Mouse (Mus musculus) layer of hippocampus, postnatal 36 days (tissue): ENCODE results near the gene Srr. TPM values are rescaled to one million over a fixed set of nuclear protein-coding genes. Genes with fewer than 3 reads are reported as not detected.

Experiments used
- DNase-seq, 2 experiments: peaks; one replicate each; pipeline ENCODE4 v3.0.0; 2022
- total RNA-seq, 2 experiments: library from RNA; stranded (reverse); gene quantifications; 2 replicates each; pipeline ENCODE4 v1.2.3; 2021

The Srr gene
- total RNA-seq, 2 experiments from 2014 or later: 95.7 to 99.8 TPM

GRCm38 (mm10) chr11:74902416-74902815 is 23.3 kb downstream of the Srr start:
- no peak for DNase-seq

- DNase-seq: no peak
Measured at GRCm38 (mm10) chr11:74901555-74901954, 24.2 kb downstream of the Srr start.

GRCm38 (mm10) chr11:74898517-74898827 is 27.3 kb downstream of the Srr start:
- no peak for DNase-seq

- peak; percentile 83 to 87 for DNase-seq
Measured at GRCm38 (mm10) chr11:74897678-74898516, 27.9 kb downstream of the Srr start, which contains the start of gene Tsr1. TSS of gene Tsr1 (plus strand) at chr11:74898071.

GRCm38 (mm10) chr11:74896901-74897677 is 28.7 kb downstream of the Srr start, which contains the start of gene Sgsm2:
TSS of gene Sgsm2 (minus strand) at chr11:74897060.
- DNase-seq: peak; percentile 61 to 71

- DNase-seq: peak; percentile 61 to 67
Measured at GRCm38 (mm10) chr11:74895980-74896900, 29.5 kb downstream of the Srr start.

GRCm38 (mm10) chr11:74894619-74895018 is 31.1 kb downstream of the Srr start:
- DNase-seq: no peak

- DNase-seq: no peak
Measured at GRCm38 (mm10) chr11:74883098-74883497, 42.6 kb downstream of the Srr start.

GRCm38 (mm10) chr11:74881979-74882378 is 43.8 kb downstream of the Srr start:
- no peak for DNase-seq

- no peak for DNase-seq
Measured at GRCm38 (mm10) chr11:74880999-74881398, 44.7 kb downstream of the Srr start.

GRCm38 (mm10) chr11:74876801-74877200 is 48.9 kb downstream of the Srr start:
- DNase-seq: peak; percentile 72 to 76

GRCm38 (mm10) chr11:74874630-74875029 is 51.1 kb downstream of the Srr start:
- peak; percentile 54 to 61 for DNase-seq

GRCm38 (mm10) chr11:74870991-74871622 is 54.6 kb downstream of the Srr start:
- DNase-seq: peak; percentile 60 to 63

- no peak for DNase-seq
Measured at GRCm38 (mm10) chr11:74870544-74870943, 55.2 kb downstream of the Srr start.

GRCm38 (mm10) chr11:74869603-74870002 is 56.1 kb downstream of the Srr start:
- no peak for DNase-seq

GRCm38 (mm10) chr11:74868046-74868760 is 57.5 kb downstream of the Srr start:
- no peak for DNase-seq

GRCm38 (mm10) chr11:74867181-74867580 is 58.6 kb downstream of the Srr start:
- no peak for DNase-seq

- DNase-seq: peak in 1 of 2 experiments; percentile 58
Measured at GRCm38 (mm10) chr11:74866640-74867039, 59.1 kb downstream of the Srr start.

- no peak for DNase-seq
Measured at GRCm38 (mm10) chr11:74865252-74865651, 60.5 kb downstream of the Srr start.

- DNase-seq: no peak
Measured at GRCm38 (mm10) chr11:74864421-74864820, 61.3 kb downstream of the Srr start.

GRCm38 (mm10) chr11:74863471-74863870 is 62.3 kb downstream of the Srr start:
- DNase-seq: no peak
